Mouse (Mus musculus) ES-E14 (cell line): Measurements from ENCODE around the gene Rap1gds1. TPM values are rescaled to one million over a fixed set of nuclear protein-coding genes. Genes with fewer than 3 reads are reported as not detected.

Experiments
- DNase-seq: peaks from one replicate; pipeline ENCODE4 v3.0.0-alpha.2; 2013; ENCODE audit warnings: low read depth, low spot score
- H3K27ac ChIP-seq: 2 replicates; pipeline ENCODE4 v1.5.1; 2012; ENCODE audit warnings: low read depth, mild to moderate bottlenecking, low read length, moderate library complexity, mixed read lengths; ENCODE audit not compliant: poor library complexity, insufficient read depth, severe bottlenecking
- H3K36me3 ChIP-seq: 2 replicates; pipeline ENCODE4 v1.6.1; 2012; ENCODE audit warnings: mild to moderate bottlenecking, low read length, moderate library complexity, mixed read lengths; ENCODE audit not compliant: control insufficient read depth, poor library complexity, insufficient read depth, severe bottlenecking
- H3K4me1 ChIP-seq, 2 experiments: fragments of 150-350 bp in 1 of 2; sonication (generic) in 1 of 2; 2 replicates each; pipeline ENCODE4 v1.6.1; 2012; ENCODE audit warnings: low read length in 2 of 2, mild to moderate bottlenecking in 1 of 2, mixed read lengths in 1 of 2; ENCODE audit not compliant: control insufficient read depth in 2 of 2, insufficient read depth in 2 of 2, poor library complexity in 1 of 2
- H3K4me3 ChIP-seq, 2 experiments: fragments of 150-350 bp in 1 of 2; sonication (generic) in 1 of 2; 2 replicates each; pipeline ENCODE4 v1.5.1; 2012; ENCODE audit warnings: low read length in 2 of 2, low read depth in 1 of 2, mild to moderate bottlenecking in 1 of 2, mixed read lengths in 1 of 2; ENCODE audit not compliant: insufficient read depth in 1 of 2, poor library complexity in 1 of 2, severe bottlenecking in 1 of 2
- H3K9ac ChIP-seq: 2 replicates; pipeline ENCODE4 v1.6.1; 2012; ENCODE audit warnings: low read depth, mild to moderate bottlenecking, low read length, mixed read lengths; ENCODE audit not compliant: poor library complexity, insufficient read depth, severe bottlenecking
- H3K9me3 ChIP-seq: fragments of 150-350 bp; sonication (generic); 2 replicates; pipeline ENCODE4 v1.6.1; 2012; ENCODE audit warnings: low read depth, mild to moderate bottlenecking, low read length; ENCODE audit not compliant: control insufficient read depth, insufficient read depth
- CHD2 ChIP-seq: IDR thresholded peaks from 2 replicates; pipeline ENCODE4 v1.6.1; 2014; ENCODE audit warnings: mild to moderate bottlenecking, low read depth, low read length, inconsistent platforms
- HCFC1 ChIP-seq: IDR thresholded peaks from 2 replicates; pipeline ENCODE4 v1.6.1; 2012; ENCODE audit warnings: low read length, inconsistent platforms, borderline replicate concordance; ENCODE audit not compliant: insufficient read depth
- MAFK ChIP-seq: IDR thresholded peaks from 2 replicates; pipeline ENCODE4 v1.6.1; 2014; ENCODE audit warnings: mild to moderate bottlenecking, low read depth, low read length, inconsistent platforms; ENCODE audit not compliant: insufficient read depth
- ZC3H11A ChIP-seq: IDR thresholded peaks from 2 replicates; pipeline ENCODE4 v1.6.1; 2012; ENCODE audit warnings: low read depth, mild to moderate bottlenecking, inconsistent platforms, low read length, borderline replicate concordance
- ZNF384 ChIP-seq: IDR thresholded peaks from 2 replicates; pipeline ENCODE4 v1.6.1; 2012; ENCODE audit warnings: low read depth, low read length, inconsistent platforms
- in situ Hi-C, 2 experiments: fragments of 600-800 bp; cut with MboI; formaldehyde crosslinking; loops; one replicate each; pipeline ENCODE4 v1.15.1; 2025; ENCODE audit warnings: low sequenced_read_pairs in 2 of 2, inconsistent platforms in 1 of 2; ENCODE audit not compliant: unreplicated experiment in 2 of 2
- total RNA-seq: library from RNA; depleted of rRNA; stranded (reverse); fragments of 300-350 nt; gene quantifications from 2 replicates; pipeline ENCODE4 v1.2.3, GENCODE M21; 2012; rRNA removed

The Rap1gds1 gene
- total RNA-seq = 20.0 and 21.9 TPM in 2 replicates

DNA sequence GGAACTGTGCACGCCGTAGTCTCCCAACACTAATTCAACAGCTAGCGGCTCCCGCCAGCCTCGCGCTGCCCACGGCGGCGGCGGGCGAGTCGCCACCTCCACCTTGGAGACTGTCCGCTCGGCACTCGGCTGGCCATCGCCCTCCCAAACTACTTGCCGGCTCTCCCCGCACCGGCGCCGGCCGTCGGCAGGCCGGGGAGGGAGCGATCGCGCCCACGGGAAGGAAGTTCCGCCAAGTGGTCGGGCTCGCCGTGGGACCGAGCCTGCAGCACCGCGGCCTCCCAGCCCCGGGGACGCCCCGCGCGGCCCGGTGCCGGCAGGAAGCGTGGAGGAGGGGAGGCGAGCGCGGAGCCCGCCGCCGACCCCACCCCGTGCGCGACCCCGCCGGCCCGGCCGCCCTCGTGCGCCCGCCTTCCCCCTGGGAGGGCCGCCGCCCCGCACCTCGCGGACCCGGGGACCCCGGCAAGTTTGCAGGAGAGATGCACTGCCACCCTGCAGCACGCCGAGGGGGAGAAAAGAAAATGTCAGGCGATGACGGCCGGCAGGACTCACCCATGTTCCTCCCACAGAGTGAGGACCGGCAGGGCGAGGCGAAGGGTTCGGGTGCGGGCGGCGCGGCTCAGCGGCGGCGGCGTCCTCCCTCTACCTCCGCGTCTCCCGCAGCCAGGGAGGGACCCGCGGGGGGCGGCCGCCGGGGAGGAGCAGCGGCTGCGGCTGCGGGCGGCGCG, at the start of gene Rap1gds1:
TSS of gene Rap1gds1 (minus strand) at position 718 of the 728 bp plus-strand sequence.
- Histone ChIP-seq H3K4me3 (peak within 1 kb of the TSS; percentile 91 to 96), H3K27ac (peak within 1 kb of the TSS; percentile 70), H3K36me3 (no peaks in the 10 kb centered on the region), H3K4me1 (peaks cover 0 to 6% of the 10 kb centered on the region in 2 experiments; a peak in 1 of 4 replicates), H3K9ac (peak within 1 kb of the TSS; percentile 97), H3K9me3 (no peaks in the 10 kb centered on the region)
- in situ Hi-C loops = no loop called here
- no peak for TF ChIP-seq MAFK
- no peak for TF ChIP-seq ZNF384
- TF ChIP-seq ZC3H11A = no peak
- TF ChIP-seq CHD2 = no peak
- TF ChIP-seq HCFC1 = no peak
- DNase-seq = peak; percentile 9

GRCm38 (mm10) chr3:139118446-139118845, 43.4 kb upstream of the Rap1gds1 start:
- no peaks in the 10 kb centered on the region for H3K4me1 ChIP-seq
- H3K9ac ChIP-seq = no peak overlapping the region
- in situ Hi-C loops = no loop called here
- no peak for DNase-seq
- H3K9me3 ChIP-seq = no peaks in the 10 kb centered on the region
- H3K36me3 ChIP-seq = no peaks in the 10 kb centered on the region
- TF ChIP-seq CHD2 (no peak), MAFK (no peak), HCFC1 (no peak), ZC3H11A (no peak), ZNF384 (no peak)
- no peak overlapping the region for H3K27ac ChIP-seq
- no peak overlapping the region for H3K4me3 ChIP-seq

DNA sequence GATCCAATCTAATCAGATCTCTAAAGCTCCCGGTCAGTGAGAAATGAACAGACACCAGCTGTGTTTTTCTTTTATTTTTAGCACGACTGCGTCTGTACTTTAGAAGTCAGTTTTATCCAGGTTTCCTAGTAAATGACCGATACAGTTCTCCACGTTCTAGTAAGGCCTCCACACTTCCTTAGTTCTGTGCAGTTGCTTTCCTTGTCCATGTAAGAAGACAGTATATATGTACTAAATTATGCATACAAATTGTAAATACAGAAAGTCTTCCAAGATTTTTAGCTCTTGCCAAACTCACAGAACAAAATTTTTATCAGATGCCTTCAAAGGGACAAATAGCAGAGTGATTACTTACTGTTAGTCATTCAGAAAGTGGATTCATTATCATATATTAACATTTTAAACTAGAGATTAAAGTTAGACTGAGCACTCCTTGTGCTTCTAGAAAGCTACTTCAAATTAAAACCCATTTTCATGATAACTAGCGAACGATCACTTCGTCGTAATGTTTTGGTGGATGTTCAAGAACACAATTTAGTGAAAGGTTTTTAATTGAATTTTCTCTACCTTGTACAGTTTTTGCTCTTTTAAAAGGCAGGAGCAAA, 41.8 kb upstream of the Rap1gds1 start:
- no peaks in the 10 kb centered on the region for H3K9me3 ChIP-seq
- no peak overlapping the region for H3K4me3 ChIP-seq
- in situ Hi-C loops = no loop called here
- H3K9ac ChIP-seq = no peak overlapping the region
- no peak overlapping the region for H3K27ac ChIP-seq
- H3K36me3 ChIP-seq = no peaks in the 10 kb centered on the region
- no peaks in the 10 kb centered on the region for H3K4me1 ChIP-seq
- no peak for DNase-seq
- no peak for TF ChIP-seq MAFK
- TF ChIP-seq ZC3H11A = no peak
- no peak for TF ChIP-seq CHD2
- no peak for TF ChIP-seq HCFC1
- TF ChIP-seq ZNF384 = no peak

- DNase-seq = no peak
- Histone ChIP-seq H3K4me1 (no peaks in the 10 kb centered on the region), H3K9ac (no peak overlapping the region), H3K27ac (no peak overlapping the region), H3K36me3 (no peaks in the 10 kb centered on the region), H3K9me3 (no peaks in the 10 kb centered on the region), H3K4me3 (no peak overlapping the region)
- in situ Hi-C loops = no loop called here
- TF ChIP-seq ZNF384 (no peak), ZC3H11A (no peak), CHD2 (no peak), HCFC1 (no peak), MAFK (no peak)
Observed at GRCm38 (mm10) chr3:139112335-139112973, 37.5 kb upstream of the Rap1gds1 start.
